Mouse (Mus musculus) CH12.LX (cell line): Measurements from ENCODE around the gene Ndufaf7.

Experiments used
- CTCF ChIP-seq, 2 experiments: IDR thresholded peaks in 1 of 2; conservative IDR thresholded peaks in 1 of 2; 2 replicates each; pipeline ENCODE4 v1.5.1; 2011 to 2012; ENCODE audit warnings: low read depth in 2 of 2, low read length in 2 of 2, improper control_type of control experiment in 1 of 2, inconsistent platforms in 1 of 2, mild to moderate bottlenecking in 1 of 2, moderate library complexity in 1 of 2
- E2F4 ChIP-seq: IDR thresholded peaks from 2 replicates; pipeline ENCODE4 v1.6.1; 2011; ENCODE audit warnings: low read depth, low read length, improper control_type of control experiment; ENCODE audit not compliant: insufficient replicate concordance
- EP300 ChIP-seq: IDR thresholded peaks from 2 replicates; pipeline ENCODE4 v1.6.1; 2011; ENCODE audit warnings: low read length, improper control_type of control experiment
- NRF1 ChIP-seq: IDR thresholded peaks from 2 replicates; pipeline ENCODE4 v1.6.1; 2014; ENCODE audit warnings: low read depth, mild to moderate bottlenecking, inconsistent platforms, low read length, improper control_type of control experiment, moderate library complexity
- POLR2A ChIP-seq: IDR thresholded peaks from 2 replicates; pipeline ENCODE4 v1.6.1; 2011; ENCODE audit warnings: low read depth, mild to moderate bottlenecking, improper control_type of control experiment, low read length
- POLR2AphosphoS2 ChIP-seq: IDR thresholded peaks from 2 replicates; pipeline ENCODE4 v1.6.1; 2011; ENCODE audit warnings: low read depth, low read length, improper control_type of control experiment

GRCm38 (mm10) chr17:78891020-78891419, 45.9 kb upstream of the Ndufaf7 start:
- no peak for TF ChIP-seq CTCF (conservative IDR thresholded peaks at IDR 0.05 in 1 of 2, IDR thresholded peaks at IDR 0.05 in 1 of 2; ENCODE audit: low read depth in 2 of 2, low read length in 2 of 2)
- no peak for TF ChIP-seq POLR2AphosphoS2
- no peak for TF ChIP-seq POLR2A
- TF ChIP-seq EP300 = no peak
- no peak for TF ChIP-seq NRF1
- TF ChIP-seq E2F4 = no peak
